Mouse (Mus musculus) Patski (cell line): ENCODE measurements around the gene Prpf40a. TPM values are rescaled to one million over a fixed set of nuclear protein-coding genes. Genes with fewer than 3 reads are reported as not detected.

Experiments used
- ATAC-seq: fragments of 100-300 bp; one replicate; pipeline ENCODE4 v1.8.0; 2021
- CTCF ChIA-PET: fragments of 350-600 bp; sonication (Branson Sonifier 250); formaldehyde crosslinking; loops from one replicate; lab custom pipeline; 2022; ENCODE audit warnings: inconsistent platforms; lab: Charles Lee
- POLR2A ChIA-PET: fragments of 350-600 bp; sonication (Branson Sonifier 250); formaldehyde crosslinking; loops from one replicate; lab custom pipeline; 2022; ENCODE audit warnings: antibody characterized with exemption, inconsistent platforms; lab: Charles Lee
- DNase-seq: peaks from one replicate; pipeline ENCODE4 v3.0.0-alpha.2; 2011; ENCODE audit warnings: low read depth, low spot score
- H3K27me3 ChIP-seq: fragments of 371-371 bp; one replicate; pipeline ENCODE4 v1.5.1; 2021
- CTCF ChIP-seq: fragments of 100-300 bp; IDR thresholded peaks from one replicate; pipeline ENCODE4 v1.5.1; 2021
- in situ Hi-C: fragments of 300-500 bp; cut with MboI; formaldehyde crosslinking; loops from 3 replicates; pipeline ENCODE4 v1.11.1; 2018; ENCODE audit warnings: low pct_unique_long_range_greater_than_20kb, mixed read lengths
- polyA plus RNA-seq: library from polyadenylated mRNA; unstranded; gene quantifications from one replicate; pipeline ENCODE4 v1.2.3, GENCODE M21; 2021

Prpf40a gene
- polyA plus RNA-seq = 103 TPM

DNA sequence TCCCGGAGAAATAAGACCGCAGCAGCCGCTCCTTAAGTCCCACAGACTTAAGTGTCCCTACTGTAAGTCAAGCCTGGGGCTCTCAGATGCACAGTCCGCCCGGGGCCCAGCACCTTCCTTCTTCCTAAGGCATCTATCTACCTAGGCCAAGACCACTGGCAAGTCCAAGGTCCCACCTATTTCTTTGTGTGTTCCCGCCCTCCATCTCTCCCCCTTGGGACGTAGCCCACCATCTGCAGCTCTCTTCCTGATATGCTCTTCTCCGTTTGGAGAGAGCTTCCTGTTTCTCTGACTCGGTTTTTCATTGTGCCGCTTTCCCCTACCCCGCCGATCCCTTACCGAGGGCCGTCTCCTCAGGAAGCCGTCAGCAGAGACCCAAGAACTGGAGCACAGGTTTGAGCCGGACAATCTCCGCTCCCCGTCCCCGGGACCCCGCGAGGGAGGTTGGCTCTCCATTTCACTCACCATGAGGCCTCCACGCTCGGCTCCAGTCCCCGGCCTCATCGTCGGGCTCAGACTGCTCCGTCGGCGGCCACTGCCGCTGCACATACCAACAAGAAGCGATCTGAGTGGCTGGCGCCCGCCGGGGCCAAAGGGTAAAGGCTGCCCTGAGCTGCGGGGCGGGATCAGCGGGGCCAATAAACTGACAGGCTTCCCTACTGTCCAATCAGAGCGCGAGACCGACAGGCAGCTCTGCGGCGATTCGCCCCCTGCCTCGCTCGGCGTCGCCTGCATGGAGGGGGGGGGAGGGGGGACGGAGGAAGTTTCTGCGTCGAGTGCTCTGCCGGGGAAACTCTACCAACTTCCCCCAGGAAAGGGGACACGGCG, at the start of gene Prpf40a:
Prpf40a (minus strand) TSS at position 601 of the 828 bp plus-strand sequence.
- ChIA-PET CTCF (no interaction called here), POLR2A (no interaction called here)
- DNase-seq (peak; percentile 85), ATAC-seq (peak; percentile 97)
- no peaks in the 10 kb centered on the region for H3K27me3 ChIP-seq
- TF ChIP-seq CTCF = no peak
- in situ Hi-C loops = no loop called here

DNA sequence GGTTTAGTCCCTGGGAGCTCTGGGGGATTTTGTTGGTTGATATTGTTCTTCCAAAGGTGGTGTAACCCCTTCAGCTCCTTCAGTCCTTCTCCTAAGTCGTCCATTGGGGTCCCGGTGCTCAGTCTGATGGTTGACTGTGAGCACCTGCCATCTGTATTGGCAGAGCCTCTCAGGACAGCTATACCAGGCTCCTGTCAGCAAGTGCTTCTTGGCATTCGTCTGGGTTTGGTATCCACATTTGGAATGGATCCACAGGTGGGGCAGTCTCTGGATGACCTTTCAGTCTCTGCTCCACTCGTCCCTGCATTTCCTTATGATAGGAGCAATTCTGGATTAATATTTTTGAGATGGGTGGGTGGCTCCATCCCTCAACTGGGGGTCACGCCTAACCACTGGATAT, 31.2 kb upstream of the Prpf40a start:
- DNase-seq (no peak), ATAC-seq (no peak)
- CTCF ChIA-PET = interaction anchor here (1.0 kb wide), 1 partner anchor 15 kb away, joined by 3 read pairs; no protein-coding TSS in a partner anchor
- H3K27me3 ChIP-seq = no peaks in the 10 kb centered on the region
- in situ Hi-C loops = no loop called here
- TF ChIP-seq CTCF = no peak
- POLR2A ChIA-PET = no interaction called here

DNA sequence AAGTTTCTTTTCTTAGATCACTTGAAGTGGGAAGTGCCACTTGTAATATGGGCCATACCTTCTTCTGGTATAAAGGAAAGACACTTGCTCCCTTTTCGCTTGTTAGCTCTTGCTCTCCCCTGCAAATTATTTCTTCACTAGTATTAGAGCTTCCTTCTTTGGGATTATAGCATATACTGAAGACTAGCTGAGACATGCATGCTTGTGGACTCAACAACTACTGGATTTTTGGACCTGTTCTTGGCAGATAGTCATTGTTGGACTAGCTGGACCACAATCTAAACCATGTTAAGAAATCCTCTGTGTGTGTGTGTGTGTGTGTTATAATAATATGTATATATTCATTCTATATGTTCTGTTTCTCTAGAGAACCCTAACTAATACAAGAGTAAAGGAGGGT, 22.4 kb upstream of the Prpf40a start:
- CTCF ChIA-PET = interaction anchor here (1.4 to 1.5 kb wide), 2 partner anchors 8 to 11 kb away, joined by 3 to 4 read pairs; no protein-coding TSS in a partner anchor
- TF ChIP-seq CTCF = no peak

DNA sequence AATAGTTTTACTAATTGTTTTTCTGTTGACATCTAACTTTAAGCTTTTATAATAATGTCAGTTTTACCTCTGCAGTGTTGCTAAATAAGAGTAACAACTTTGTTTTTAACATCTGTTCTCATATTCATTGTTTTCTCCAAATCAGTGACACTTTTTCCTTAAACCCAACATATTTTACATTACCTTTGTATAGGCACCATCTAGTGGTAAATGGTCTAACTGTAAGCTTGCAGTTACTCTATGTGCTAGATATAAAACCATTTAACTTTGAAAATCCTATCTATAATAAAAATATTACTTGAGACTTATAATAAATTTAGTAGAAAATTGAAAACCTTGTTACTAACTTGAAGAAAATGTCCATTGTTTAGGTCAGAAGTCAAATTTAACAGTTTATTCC, 15.7 kb upstream of the Prpf40a start:
- DNase-seq (no peak), ATAC-seq (no peak)
- no peaks in the 10 kb centered on the region for H3K27me3 ChIP-seq
- ChIA-PET POLR2A (no interaction called here), CTCF (no interaction called here)
- in situ Hi-C loops = loop anchor here (5.0 kb wide), 1 partner anchor 444 kb away; no protein-coding TSS in a partner anchor
- TF ChIP-seq CTCF = peak; percentile 10

More for the DNA sequence above, 22.4 kb upstream of the Prpf40a start:
- DNase-seq (no peak), ATAC-seq (no peak)
- POLR2A ChIA-PET = no interaction called here
- no peaks in the 10 kb centered on the region for H3K27me3 ChIP-seq
- in situ Hi-C loops = loop anchor here (10.0 kb wide), 1 partner anchor 901 kb away; no protein-coding TSS in a partner anchor

DNA sequence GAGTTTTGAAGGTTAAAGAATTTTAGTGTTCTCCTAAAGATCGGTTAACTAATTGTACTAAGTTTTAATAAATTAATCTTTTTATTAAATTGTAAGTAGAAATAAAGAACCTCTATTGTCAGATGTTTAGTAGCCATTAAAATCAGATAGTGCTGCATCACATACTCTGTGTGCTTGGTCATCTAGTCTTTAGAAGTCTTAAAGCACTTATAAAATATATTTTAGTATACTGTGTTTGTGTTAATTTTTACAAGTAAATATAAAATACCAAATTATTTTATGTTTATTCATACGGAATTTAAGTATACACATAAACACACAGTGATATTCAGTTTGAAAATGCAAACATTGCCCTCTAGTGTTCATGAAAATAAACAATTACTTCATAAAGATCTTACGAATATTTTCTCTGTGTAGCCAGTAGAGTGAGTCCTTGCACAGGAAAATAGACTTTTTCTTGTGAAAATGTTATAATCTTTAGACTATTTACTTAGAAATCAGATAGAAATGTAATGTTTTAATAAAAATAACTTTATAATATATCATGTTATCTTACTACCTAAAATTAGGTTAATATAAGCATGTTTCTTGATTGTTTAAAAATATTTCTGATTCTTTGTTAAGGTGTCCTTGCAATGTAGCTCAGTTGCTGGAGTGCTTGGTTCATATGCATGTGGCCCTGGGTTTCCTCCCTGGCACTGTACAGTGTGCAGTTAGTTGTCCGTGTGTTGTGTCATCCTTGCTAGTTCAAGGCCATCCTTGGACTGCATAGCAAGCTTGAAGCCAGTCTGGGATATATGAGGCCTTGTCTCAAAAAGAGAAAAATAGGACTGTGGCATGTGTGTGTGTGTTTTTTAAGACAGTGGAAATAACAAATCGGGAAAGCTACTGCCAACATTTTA, 13.5 kb upstream of the Prpf40a start:
- TF ChIP-seq CTCF = peak; percentile 37
- DNase-seq (no peak), ATAC-seq (peak; percentile 73)
- POLR2A ChIA-PET = no interaction called here
- H3K27me3 ChIP-seq = no peaks in the 10 kb centered on the region
- in situ Hi-C loops = loop anchor here (5.0 kb wide), 1 partner anchor 442 kb away; no protein-coding TSS in a partner anchor
- CTCF ChIA-PET = interaction anchor here (1.0 to 1.5 kb wide), 3 partner anchors 9 to 448 kb away, joined by 3 to 5 read pairs (median 4); no protein-coding TSS in a partner anchor

DNA sequence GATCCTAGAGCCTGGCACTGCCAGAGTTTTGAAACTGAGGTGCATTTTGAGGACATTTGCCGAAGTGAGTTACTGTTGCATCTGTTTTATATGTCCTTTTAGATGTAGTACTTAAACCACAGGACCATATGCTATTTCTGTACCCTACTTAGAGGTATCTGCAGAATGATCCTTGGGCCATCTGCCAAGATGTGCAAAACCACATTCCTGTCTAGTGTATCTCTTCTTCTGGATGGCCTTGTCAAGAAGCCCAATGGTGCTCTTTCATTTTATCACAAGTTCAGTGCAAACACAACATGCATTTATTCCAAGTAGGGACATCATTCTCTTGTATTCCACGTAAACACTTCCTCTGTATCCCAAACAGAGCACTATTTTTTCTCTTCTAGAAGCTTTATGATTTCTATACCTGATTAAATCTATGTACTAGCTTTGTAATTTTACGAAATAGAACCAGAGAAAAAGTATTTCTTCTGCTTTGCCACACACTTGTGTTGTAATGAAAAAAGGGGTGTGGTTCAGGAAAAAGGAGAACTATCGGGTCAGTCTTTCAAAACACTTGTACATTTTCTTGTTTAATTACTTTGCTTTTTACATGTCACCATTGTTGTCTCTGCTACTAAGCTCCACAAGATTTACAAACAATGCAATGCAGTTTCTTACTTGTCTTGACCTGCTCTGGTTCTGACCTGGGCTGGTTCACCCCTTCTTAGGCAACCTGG, 9.2 kb upstream of the Prpf40a start:
- TF ChIP-seq CTCF = no peak
- no peak for DNase-seq
- in situ Hi-C loops = no loop called here
- ChIA-PET POLR2A (no interaction called here), CTCF (no interaction called here)
- ATAC-seq = no peak
- H3K27me3 ChIP-seq = no peaks in the 10 kb centered on the region

DNA sequence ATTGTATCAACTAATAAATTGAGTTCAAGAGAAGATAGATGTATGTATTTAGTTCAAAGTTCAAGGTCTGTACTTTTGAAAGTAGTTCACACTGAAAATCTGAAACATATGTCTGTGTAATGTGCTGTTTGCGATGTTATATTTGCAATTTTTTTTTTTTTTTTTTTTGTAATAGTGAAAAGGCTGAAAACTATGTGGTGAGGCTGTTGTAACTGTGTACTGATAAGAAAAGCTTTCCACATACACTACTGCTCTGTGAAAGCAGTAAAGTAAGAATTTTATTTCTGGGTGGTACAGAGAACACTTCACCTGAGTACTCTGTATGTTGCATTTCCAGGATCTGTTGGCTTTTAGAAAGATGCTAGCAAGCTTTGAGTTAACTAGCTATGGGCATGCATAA, 8.1 kb upstream of the Prpf40a start:
- in situ Hi-C loops = no loop called here
- CTCF ChIA-PET = no interaction called here
- no peaks in the 10 kb centered on the region for H3K27me3 ChIP-seq
- TF ChIP-seq CTCF = no peak
- no peak for ATAC-seq
- POLR2A ChIA-PET = no interaction called here
- DNase-seq = no peak

DNA sequence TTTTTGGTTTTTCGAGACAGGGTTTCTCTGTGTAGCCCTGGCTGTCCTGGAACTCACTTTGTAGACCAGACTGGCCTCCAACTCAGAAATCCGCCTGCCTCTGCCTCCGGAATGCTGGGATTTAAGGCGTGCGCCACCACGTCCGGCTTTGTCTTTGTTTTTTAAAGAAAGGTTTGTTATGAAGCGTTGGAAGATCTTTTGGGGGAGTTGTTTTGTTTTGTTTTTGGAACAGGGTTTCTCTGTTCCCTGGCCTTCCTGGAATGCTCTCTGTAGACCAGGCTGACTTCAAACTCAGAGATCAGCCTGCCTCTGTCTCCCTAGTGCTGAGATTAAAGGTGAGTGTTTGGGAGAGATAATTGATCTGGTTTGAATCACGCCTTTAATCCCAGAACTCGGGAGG, 5.3 kb upstream of the Prpf40a start:
- no peaks in the 10 kb centered on the region for H3K27me3 ChIP-seq
- ChIA-PET POLR2A (no interaction called here), CTCF (no interaction called here)
- in situ Hi-C loops = no loop called here
- DNase-seq (no peak), ATAC-seq (no peak)
- TF ChIP-seq CTCF = no peak

DNA sequence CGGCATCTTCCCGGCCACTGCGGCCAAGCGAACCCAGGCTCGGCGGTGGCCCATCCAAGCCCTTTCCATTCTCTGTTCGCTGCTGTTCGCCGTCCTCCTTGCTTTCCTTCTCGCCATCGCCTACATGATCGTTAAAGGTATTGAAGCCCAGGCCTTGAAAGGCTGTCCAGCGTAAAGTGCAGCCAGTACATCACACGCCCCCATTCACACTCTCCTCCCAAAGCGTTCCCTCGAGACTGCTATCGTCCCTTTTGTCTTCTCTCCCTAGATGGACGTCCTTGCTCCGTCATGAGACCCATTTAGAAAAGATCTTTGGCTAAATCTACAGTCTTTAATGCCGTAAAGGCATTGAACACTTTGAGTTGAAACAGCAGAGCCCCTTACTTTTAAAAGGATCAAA, 1.3 kb upstream of the Prpf40a start:
- peak; percentile 10 for DNase-seq
- H3K27me3 ChIP-seq = no peaks in the 10 kb centered on the region
- peak; percentile 18 for ATAC-seq
- POLR2A ChIA-PET = interaction anchor here (0.5 kb wide), 1 partner anchor 569 kb away, joined by 3 read pairs; no protein-coding TSS in a partner anchor
- CTCF ChIA-PET = no interaction called here
- in situ Hi-C loops = no loop called here
- no peak for TF ChIP-seq CTCF
